Mouse (Mus musculus) bone marrow macrophage, adult 2 months (primary cell): ENCODE measurements around the gene Arr3.

ENCODE experiments used
- CTCF ChIP-seq: IDR thresholded peaks from 2 replicates; pipeline ENCODE4 v1.5.1; 2012; ENCODE audit warnings: low read depth, mild to moderate bottlenecking, low read length, moderate library complexity
- POLR2A ChIP-seq: IDR thresholded peaks from 2 replicates; pipeline ENCODE4 v1.6.1; 2012; ENCODE audit warnings: mild to moderate bottlenecking, low read depth, low read length, borderline replicate concordance

- no peak for TF ChIP-seq CTCF
- no peak for TF ChIP-seq POLR2A
Observed at GRCm38 (mm10) chrX:100664825-100665224, 59.5 kb downstream of the Arr3 start.
